Mouse (Mus musculus) kidney, adult 18-20 months (tissue): ENCODE measurements around the gene Egr4.

Experiments used
- DNase-seq: peaks from one replicate; pipeline ENCODE4 v3.0.0; 2021

Egr4 gene

GRCm38 (mm10) chr6:85513531-85513910, at the start of gene Egr4:
Gene Egr4, minus strand, starts transcription at chr6:85513589.
- DNase-seq: no peak

GRCm38 (mm10) chr6:85562374-85562773, 49.0 kb upstream of the Egr4 start:
- no peak for DNase-seq

- no peak for DNase-seq
These were observed 34.3 kb upstream of the Egr4 start for GRCm38 (mm10) chr6:85547642-85548041.

GRCm38 (mm10) chr6:85544251-85544881, 31.0 kb upstream of the Egr4 start:
- no peak for DNase-seq

GRCm38 (mm10) chr6:85543351-85544175, 30.2 kb upstream of the Egr4 start:
- no peak for DNase-seq

GRCm38 (mm10) chr6:85522825-85523224, 9.4 kb upstream of the Egr4 start:
- DNase-seq: no peak

- DNase-seq: no peak
These were observed 8.6 kb upstream of the Egr4 start for GRCm38 (mm10) chr6:85522026-85522425.

- DNase-seq: no peak
These were observed 4.8 kb upstream of the Egr4 start for GRCm38 (mm10) chr6:85518091-85518693.

- no peak for DNase-seq
These were observed 2.6 kb upstream of the Egr4 start for GRCm38 (mm10) chr6:85515941-85516340.

GRCm38 (mm10) chr6:85512577-85513530, 535 bp downstream of the Egr4 start:
- DNase-seq: no peak

- no peak for DNase-seq
These were observed 1.3 kb downstream of the Egr4 start for GRCm38 (mm10) chr6:85512056-85512440.

GRCm38 (mm10) chr6:85511286-85512055, 1.9 kb downstream of the Egr4 start:
- DNase-seq: peak; percentile 34

- peak; percentile 41 for DNase-seq
These were observed 2.9 kb downstream of the Egr4 start for GRCm38 (mm10) chr6:85510476-85510875.

- no peak for DNase-seq
These were observed 4.8 kb downstream of the Egr4 start for GRCm38 (mm10) chr6:85508602-85509001.

GRCm38 (mm10) chr6:85504908-85505307, 8.5 kb downstream of the Egr4 start:
- no peak for DNase-seq

- no peak for DNase-seq
These were observed 10.5 kb downstream of the Egr4 start, which contains the start of gene Fbxo41 for GRCm38 (mm10) chr6:85502911-85503250. Gene Fbxo41, minus strand, starts transcription at chr6:85502994.

GRCm38 (mm10) chr6:85502103-85502910, 11.1 kb downstream of the Egr4 start:
- DNase-seq: no peak

- DNase-seq: no peak
These were observed 11.8 kb downstream of the Egr4 start for GRCm38 (mm10) chr6:85501571-85502102.

- no peak for DNase-seq
These were observed 13.0 kb downstream of the Egr4 start for GRCm38 (mm10) chr6:85500416-85500815.

GRCm38 (mm10) chr6:85498147-85498546, 15.2 kb downstream of the Egr4 start:
- DNase-seq: no peak

- DNase-seq: no peak
These were observed 16.4 kb downstream of the Egr4 start for GRCm38 (mm10) chr6:85496976-85497375.
